Mouse (Mus musculus): ENCODE measurements around the gene Scrt2.

GRCm38 (mm10) chr2:152128597-152128996 lies 47.3 kb downstream of the Scrt2 start:
- TF ChIP-seq POLR2A (IDR thresholded peaks at IDR 0.05; ENCODE audit: control insufficient read depth, extremely low read depth, insufficient read depth, low read length, poor library complexity) (no peak), CTCF (IDR thresholded peaks at IDR 0.05; ENCODE audit: borderline replicate concordance, control insufficient read depth, extremely low read depth, insufficient read depth, low read length, poor library complexity) (no peak)
